Mouse (Mus musculus) hindbrain, embryonic 12.5 days (tissue): Measurements from ENCODE around the gene Fxr1. TPM values are rescaled to one million over a fixed set of nuclear protein-coding genes. Genes with fewer than 3 reads are reported as not detected.
A peak's percentile ranks its signal among the peaks of the same experiment; 100 is the strongest.

ENCODE experiments used
- ATAC-seq: fragments of 200-750 bp; cut with Nextera tagmentation; 2 replicates; pipeline ENCODE4 v1.8.0; 2017; ENCODE audit warnings: moderate TSS enrichment; ENCODE audit not compliant: low FRiP score
- H3K27ac ChIP-seq: fragments of 300-500 bp; sonication (generic); 2 replicates; pipeline ENCODE4 v1.5.1; 2016; ENCODE audit warnings: mild to moderate bottlenecking
- H3K27me3 ChIP-seq: fragments of 300-500 bp; sonication (generic); 2 replicates; pipeline ENCODE4 v1.6.1; 2016; ENCODE audit warnings: mild to moderate bottlenecking
- H3K36me3 ChIP-seq: fragments of 300-500 bp; sonication (generic); 2 replicates; pipeline ENCODE4 v1.6.1; 2016; ENCODE audit warnings: mild to moderate bottlenecking
- H3K4me1 ChIP-seq: fragments of 300-500 bp; sonication (generic); 2 replicates; pipeline ENCODE4 v1.6.1; 2016
- H3K4me2 ChIP-seq: fragments of 300-500 bp; sonication (generic); replicated peaks from 2 replicates; pipeline ENCODE4 v1.6.1; 2016; ENCODE audit warnings: mild to moderate bottlenecking
- H3K4me3 ChIP-seq: fragments of 300-500 bp; sonication (generic); 2 replicates; pipeline ENCODE4 v1.5.1; 2016; ENCODE audit warnings: mild to moderate bottlenecking
- H3K9ac ChIP-seq: fragments of 300-500 bp; sonication (generic); 2 replicates; pipeline ENCODE4 v1.6.1; 2016; ENCODE audit warnings: mild to moderate bottlenecking, moderate library complexity
- H3K9me3 ChIP-seq: fragments of 300-500 bp; sonication (generic); replicated peaks from 2 replicates; pipeline ENCODE4 v1.6.1; 2016; ENCODE audit warnings: mild to moderate bottlenecking
- WGBS: fragments of 180-500 bp; shearing (Covaris S2); methylation state at CpG from one replicate; pipeline ENCODE4 v1.1.7; 2016; 5-methylcytosine and 5-hydroxymethylcytosine counted together
- polyA plus RNA-seq: library from polyadenylated mRNA; unstranded; fragments of >200 nt; fragmentation: Nextera tagmentation; extraction: Ambion mirVana; gene quantifications from 2 replicates; pipeline ENCODE4 v1.2.1, GENCODE M21; 2016

Gene Fxr1
- polyA plus RNA-seq, 1 experiment from 2014 or later, result 56.4 TPM

GRCm38 (mm10) chr3:34076058-34076759, 56.5 kb downstream of the Fxr1 start:
- ATAC-seq, result no peak
- WGBS, result 89% methylated on average over 6 of the region's 6 CpGs
- H3K9ac ChIP-seq, result no peak overlapping the region
- no peaks in the 10 kb centered on the region for H3K27me3 ChIP-seq
- H3K4me1 ChIP-seq, result peaks cover 8% of the 10 kb centered on the region
- no peak overlapping the region for H3K27ac ChIP-seq
- H3K4me2 ChIP-seq, result no peak overlapping the region
- no peaks in the 10 kb centered on the region for H3K9me3 ChIP-seq
- H3K36me3 ChIP-seq, result peaks cover 17% of the 10 kb centered on the region
- H3K4me3 ChIP-seq, result no peak overlapping the region

GRCm38 (mm10) chr3:34080900-34081662, 61.3 kb downstream of the Fxr1 start, which contains the start of gene Dnajc19:
Gene Dnajc19, minus strand, starts transcription at chr3:34081321.
- Histone ChIP-seq H3K9me3 (no peaks in the 10 kb centered on the region), H3K27ac (peak within 1 kb of the TSS; percentile 78), H3K4me3 (peak within 1 kb of the TSS; percentile 77), H3K4me1 (peaks cover 15% of the 10 kb centered on the region), H3K4me2 (peak within 1 kb of the TSS; percentile 52), H3K27me3 (no peaks in the 10 kb centered on the region), H3K9ac (peak within 1 kb of the TSS; percentile 81), H3K36me3 (peaks cover 3% of the 10 kb centered on the region; the same call in 1 of the 2 replicates)
- peak; percentile 94 for ATAC-seq
- WGBS, result 1% methylated on average over 50 of the region's 50 CpGs

- WGBS, result 93% methylated on average over 3 of the region's 3 CpGs
- Histone ChIP-seq H3K9me3 (no peaks in the 10 kb centered on the region), H3K4me3 (peak overlapping the region; percentile 77), H3K36me3 (peaks cover 3% of the 10 kb centered on the region; the same call in 1 of the 2 replicates), H3K27ac (no peak overlapping the region), H3K27me3 (no peaks in the 10 kb centered on the region), H3K9ac (peak overlapping the region; percentile 81), H3K4me2 (peak overlapping the region; percentile 52), H3K4me1 (peaks cover 15% of the 10 kb centered on the region)
- ATAC-seq, result no peak
Measured at GRCm38 (mm10) chr3:34081929-34082328, 62.2 kb downstream of the Fxr1 start.

GRCm38 (mm10) chr3:34083655-34084054, 63.9 kb downstream of the Fxr1 start:
- Histone ChIP-seq H3K27ac (no peak overlapping the region), H3K36me3 (no peaks in the 10 kb centered on the region), H3K9me3 (no peaks in the 10 kb centered on the region), H3K9ac (no peak overlapping the region), H3K4me1 (peaks cover 15% of the 10 kb centered on the region), H3K27me3 (no peaks in the 10 kb centered on the region), H3K4me2 (no peak overlapping the region), H3K4me3 (no peak overlapping the region)
- 75% methylated on average over 5 of the region's 5 CpGs for WGBS
- ATAC-seq, result no peak

- H3K36me3 ChIP-seq, result no peaks in the 10 kb centered on the region
- H3K27ac ChIP-seq, result no peak overlapping the region
- no peak overlapping the region for H3K9ac ChIP-seq
- H3K27me3 ChIP-seq, result no peaks in the 10 kb centered on the region
- WGBS, result 54% methylated on average over 2 of the region's 2 CpGs
- H3K4me2 ChIP-seq, result no peak overlapping the region
- no peak for ATAC-seq
- H3K4me3 ChIP-seq, result no peak overlapping the region
- peaks cover 9% of the 10 kb centered on the region for H3K4me1 ChIP-seq
- H3K9me3 ChIP-seq, result no peaks in the 10 kb centered on the region
Measured at GRCm38 (mm10) chr3:34102891-34103290, 83.1 kb downstream of the Fxr1 start.

GRCm38 (mm10) chr3:34103902-34104672, 84.3 kb downstream of the Fxr1 start:
- Histone ChIP-seq H3K27me3 (no peaks in the 10 kb centered on the region), H3K4me1 (peaks cover 9% of the 10 kb centered on the region), H3K27ac (no peak overlapping the region), H3K9me3 (no peaks in the 10 kb centered on the region), H3K4me3 (no peak overlapping the region), H3K36me3 (no peaks in the 10 kb centered on the region), H3K9ac (no peak overlapping the region), H3K4me2 (no peak overlapping the region)
- 20% methylated on average over 7 of the region's 7 CpGs for WGBS
- peak; percentile 66 for ATAC-seq

- H3K9ac ChIP-seq, result no peak overlapping the region
- H3K4me2 ChIP-seq, result no peak overlapping the region
- no peak for ATAC-seq
- peaks cover 9% of the 10 kb centered on the region for H3K4me1 ChIP-seq
- H3K4me3 ChIP-seq, result no peak overlapping the region
- no peak overlapping the region for H3K27ac ChIP-seq
- no peaks in the 10 kb centered on the region for H3K27me3 ChIP-seq
- H3K36me3 ChIP-seq, result no peaks in the 10 kb centered on the region
- no peaks in the 10 kb centered on the region for H3K9me3 ChIP-seq
- 25% methylated on average over 9 of the region's 9 CpGs for WGBS
Measured at GRCm38 (mm10) chr3:34106421-34106820, 86.7 kb downstream of the Fxr1 start.

GRCm38 (mm10) chr3:34107631-34108030, 87.9 kb downstream of the Fxr1 start:
- no peak overlapping the region for H3K4me3 ChIP-seq
- no peaks in the 10 kb centered on the region for H3K27me3 ChIP-seq
- H3K9me3 ChIP-seq, result no peaks in the 10 kb centered on the region
- peaks cover 9% of the 10 kb centered on the region for H3K4me1 ChIP-seq
- no peak overlapping the region for H3K27ac ChIP-seq
- no peaks in the 10 kb centered on the region for H3K36me3 ChIP-seq
- no peak for ATAC-seq
- no peak overlapping the region for H3K4me2 ChIP-seq
- no peak overlapping the region for H3K9ac ChIP-seq
- WGBS, result 76% methylated on average over 3 of the region's 3 CpGs

- H3K4me2 ChIP-seq, result no peak overlapping the region
- H3K4me1 ChIP-seq, result 0 out of 2 replicates have a peak, but pooled peaks cover 6% of the 10 kb centered on the region
- no peaks in the 10 kb centered on the region for H3K36me3 ChIP-seq
- H3K9me3 ChIP-seq, result no peaks in the 10 kb centered on the region
- no peak overlapping the region for H3K4me3 ChIP-seq
- ATAC-seq, result no peak
- WGBS, result 78% methylated on average over 11 of the region's 11 CpGs
- H3K27ac ChIP-seq, result no peak overlapping the region
- H3K27me3 ChIP-seq, result no peaks in the 10 kb centered on the region
- no peak overlapping the region for H3K9ac ChIP-seq
Measured at GRCm38 (mm10) chr3:34111941-34112685, 92.4 kb downstream of the Fxr1 start.

GRCm38 (mm10) chr3:34115806-34116205, 96.1 kb downstream of the Fxr1 start:
- Histone ChIP-seq H3K36me3 (no peaks in the 10 kb centered on the region), H3K9ac (no peak overlapping the region), H3K4me3 (no peak overlapping the region), H3K9me3 (no peaks in the 10 kb centered on the region), H3K4me1 (0 out of 2 replicates have a peak, but pooled peaks cover 6% of the 10 kb centered on the region), H3K27ac (no peak overlapping the region), H3K4me2 (no peak overlapping the region), H3K27me3 (no peaks in the 10 kb centered on the region)
- WGBS, result 31% methylated on average over 6 of the region's 6 CpGs
- ATAC-seq, result 0 out of 2 replicates have a peak, but pooled peaks have one; percentile 26

GRCm38 (mm10) chr3:34119869-34120268, 100.1 kb downstream of the Fxr1 start:
- Histone ChIP-seq H3K4me1 (0 out of 2 replicates have a peak, but pooled peaks cover 6% of the 10 kb centered on the region), H3K4me2 (no peak overlapping the region), H3K4me3 (no peak overlapping the region), H3K9me3 (no peaks in the 10 kb centered on the region), H3K9ac (no peak overlapping the region), H3K27ac (no peak overlapping the region), H3K27me3 (no peaks in the 10 kb centered on the region), H3K36me3 (no peaks in the 10 kb centered on the region)
- WGBS, result 49% methylated on average over 4 of the region's 4 CpGs
- ATAC-seq, result no peak
